Mouse (Mus musculus): ENCODE data around the gene Setd7. TPM values are rescaled to one million over a fixed set of nuclear protein-coding genes. Genes with fewer than 3 reads are reported as not detected.
"Not testable (repeated sequence)": the region's sequence is repeated elsewhere in the genome, so short reads cannot be mapped to it uniquely, and the experiment has no call there.

Setd7 gene
- polyA plus RNA-seq, 1 experiment from 2014 or later, result 2.5 TPM

DNA sequence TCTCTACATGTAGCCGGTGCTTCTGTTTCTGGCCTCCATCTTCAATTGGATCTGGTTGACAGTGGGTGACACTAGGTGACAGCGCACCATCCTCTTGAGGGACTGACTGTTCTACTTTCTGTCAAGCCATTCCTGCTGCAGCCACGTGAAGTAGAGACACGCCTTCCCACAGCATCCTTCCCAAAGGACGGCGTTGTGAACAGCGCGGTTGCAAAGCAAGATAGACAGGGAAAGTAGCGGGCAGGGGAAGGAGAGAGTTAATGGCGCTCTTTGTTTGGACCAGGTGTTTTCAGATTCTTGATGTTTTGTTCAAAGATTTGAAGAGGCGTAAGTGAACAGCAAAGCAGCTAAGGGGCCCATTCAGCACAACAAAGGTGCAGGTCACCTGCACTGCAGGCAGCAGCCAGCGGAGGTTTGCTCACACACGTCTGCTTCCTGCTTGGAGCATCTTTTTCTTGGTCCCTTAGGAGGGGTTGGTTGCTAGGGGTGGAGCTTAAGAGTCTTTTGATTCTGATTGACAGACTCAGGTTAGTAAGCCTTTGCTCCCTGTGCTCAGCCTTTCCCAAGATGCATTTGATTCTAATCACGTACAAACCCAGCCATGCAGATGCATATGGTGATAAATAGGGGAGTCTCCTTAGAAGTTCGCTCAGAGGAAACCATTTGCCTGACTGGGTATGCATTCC is 29.7 kb upstream of the Setd7 start:
- H3K27me3 ChIP-seq (ENCODE audit: insufficient read depth, low read length), result no peaks in the 10 kb centered on the region

DNA sequence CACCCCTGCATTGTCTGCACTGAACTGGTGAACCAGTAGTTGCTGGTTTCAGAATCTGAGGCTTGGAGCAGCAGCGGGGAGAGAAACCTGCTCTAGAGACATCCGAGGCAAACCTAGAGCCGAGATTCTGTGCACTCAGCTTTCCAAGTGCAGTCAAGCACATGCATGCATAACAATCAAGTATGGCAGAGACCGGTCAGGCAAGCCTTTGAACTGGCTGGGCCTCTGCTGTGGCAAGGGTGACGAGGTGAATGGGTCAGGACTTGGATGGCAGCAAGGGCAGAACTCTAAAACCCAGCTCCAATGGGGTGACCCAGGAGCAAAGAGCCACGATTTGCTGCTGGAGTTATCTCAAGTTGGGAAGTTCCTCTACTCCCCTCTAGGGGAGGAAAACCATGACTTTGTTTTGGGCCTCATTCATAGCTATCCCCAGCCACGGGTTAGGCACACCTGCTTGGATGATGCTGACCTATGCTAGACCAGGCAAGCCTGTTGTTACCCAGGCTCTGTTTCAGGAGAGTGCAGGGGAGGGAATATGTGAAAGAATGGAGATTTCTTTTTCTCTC is 27.1 kb upstream of the Setd7 start:
- Histone ChIP-seq H3K9me3 (ENCODE audit: low read length) (no peaks in the 10 kb centered on the region), H3K4me1 (ENCODE audit: insufficient read depth, low read length) (peaks cover 14% of the 10 kb centered on the region), H3K4me3 (ENCODE audit: low read length) (no peak overlapping the region), H3K4me2 (replicated peaks; ENCODE audit: low read depth, low read length) (no peak overlapping the region), H3K27me3 (ENCODE audit: insufficient read depth, low read length) (no peaks in the 10 kb centered on the region), H3K36me3 (ENCODE audit: insufficient read depth, low read length) (no peaks in the 10 kb centered on the region), H3K9ac (replicated peaks; ENCODE audit: low read length) (no peak overlapping the region), H3K27ac (ENCODE audit: low read length) (no peak overlapping the region)
- no peak for ATAC-seq (ENCODE audit: low FRiP score, low TSS enrichment)
- WGBS, result 53% methylated on average over 7 of the region's 7 CpGs

More for the DNA sequence above, 29.7 kb upstream of the Setd7 start:
- H3K27ac ChIP-seq (ENCODE audit: low read length), result no peak overlapping the region
- 44% methylated on average over 15 of the region's 15 CpGs for WGBS
- no peaks in the 10 kb centered on the region for H3K36me3 ChIP-seq (ENCODE audit: insufficient read depth, low read length)
- H3K4me1 ChIP-seq (ENCODE audit: insufficient read depth, low read length), result 0 out of 2 replicates have a peak, but pooled peaks cover 4% of the 10 kb centered on the region
- no peak overlapping the region for H3K4me2 ChIP-seq (replicated peaks; ENCODE audit: low read depth, low read length)
- H3K9ac ChIP-seq (replicated peaks; ENCODE audit: low read length), result no peak overlapping the region
- no peak overlapping the region for H3K4me3 ChIP-seq (ENCODE audit: low read length)
- H3K9me3 ChIP-seq (ENCODE audit: low read length), result no peaks in the 10 kb centered on the region
- no peak for ATAC-seq (ENCODE audit: low FRiP score, low TSS enrichment)

DNA sequence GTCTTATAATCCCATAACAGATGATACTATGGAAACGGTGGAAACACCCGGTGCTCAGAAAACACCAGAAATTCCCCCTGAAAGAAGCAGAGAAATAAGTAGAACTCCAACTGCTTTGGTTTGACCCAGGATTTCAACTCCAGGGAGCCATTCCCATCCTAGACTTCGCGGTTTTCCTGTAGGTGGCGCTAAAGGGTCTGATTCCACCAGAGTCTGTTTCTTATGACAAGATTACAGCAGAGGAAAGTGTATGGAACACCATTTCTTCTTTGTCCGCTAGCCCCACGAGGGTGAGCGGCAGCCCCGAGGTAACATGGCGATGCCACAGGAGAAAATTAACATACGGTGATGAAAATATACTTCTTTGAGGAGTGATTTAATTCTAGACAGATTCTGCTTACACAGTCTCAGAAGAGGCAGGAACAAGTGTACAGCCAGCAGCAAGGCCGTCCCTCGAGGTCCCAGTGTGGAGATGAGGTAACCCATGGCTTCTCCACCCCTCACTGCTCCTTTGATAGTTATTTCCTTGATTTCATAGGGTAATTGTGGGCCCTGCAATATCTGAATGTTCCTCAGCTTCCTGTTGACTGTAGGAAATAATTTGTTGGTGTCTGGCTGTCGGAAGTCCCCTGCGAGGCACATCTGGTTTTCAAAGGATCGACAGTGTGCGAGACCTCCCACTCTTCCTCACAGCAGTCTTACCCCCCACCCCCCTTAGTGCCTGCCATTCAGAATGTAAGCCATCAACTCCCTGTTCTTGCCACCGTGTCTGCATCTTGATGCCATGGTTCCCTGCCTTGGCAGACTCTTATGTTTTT is 23.1 kb upstream of the Setd7 start:
- Histone ChIP-seq H3K36me3 (ENCODE audit: insufficient read depth, low read length) (no peaks in the 10 kb centered on the region), H3K4me2 (replicated peaks; ENCODE audit: low read depth, low read length) (peak overlapping the region; percentile 21; the same call in 1 of the 2 replicates), H3K9me3 (ENCODE audit: low read length) (no peaks in the 10 kb centered on the region), H3K9ac (replicated peaks; ENCODE audit: low read length) (0 out of 2 replicates have a peak overlapping the region, but pooled peaks have one; percentile 11), H3K27ac (ENCODE audit: low read length) (no peak overlapping the region), H3K4me1 (ENCODE audit: insufficient read depth, low read length) (peaks cover 14% of the 10 kb centered on the region), H3K4me3 (ENCODE audit: low read length) (no peak overlapping the region), H3K27me3 (ENCODE audit: insufficient read depth, low read length) (no peaks in the 10 kb centered on the region)
- ATAC-seq (ENCODE audit: low FRiP score, low TSS enrichment), result peak; percentile 74
- 24% methylated on average over 18 of the region's 18 CpGs for WGBS

DNA sequence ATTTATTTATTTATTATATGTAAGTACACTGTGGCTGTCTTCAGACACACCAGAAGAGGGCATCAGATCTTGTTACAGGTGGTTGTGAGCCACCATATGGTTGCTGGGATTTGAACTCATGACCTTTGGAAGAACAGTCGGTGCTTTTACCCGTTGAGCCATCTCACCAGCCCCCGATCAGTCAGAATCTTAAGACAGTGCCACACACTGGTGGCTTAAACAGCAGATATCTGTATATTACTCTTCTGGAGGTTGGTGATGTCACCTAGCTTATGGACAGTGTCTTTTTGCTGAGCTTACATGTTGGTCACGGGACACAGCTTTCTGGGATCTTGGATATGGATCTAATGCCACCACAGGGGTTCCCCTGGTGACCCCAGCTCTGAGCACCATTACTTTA is 18.6 kb upstream of the Setd7 start:
- peaks cover 15% of the 10 kb centered on the region for H3K4me1 ChIP-seq (ENCODE audit: insufficient read depth, low read length)
- not testable (repeated sequence) for ATAC-seq (ENCODE audit: low FRiP score, low TSS enrichment); H3K36me3 ChIP-seq (ENCODE audit: insufficient read depth, low read length); H3K9ac ChIP-seq (replicated peaks; ENCODE audit: low read length); H3K4me2 ChIP-seq (replicated peaks; ENCODE audit: low read depth, low read length); H3K27ac ChIP-seq (ENCODE audit: low read length); H3K9me3 ChIP-seq (ENCODE audit: low read length); H3K27me3 ChIP-seq (ENCODE audit: insufficient read depth, low read length); H3K4me3 ChIP-seq (ENCODE audit: low read length)
- WGBS, result 79% methylated on average over 4 of the region's 4 CpGs

DNA sequence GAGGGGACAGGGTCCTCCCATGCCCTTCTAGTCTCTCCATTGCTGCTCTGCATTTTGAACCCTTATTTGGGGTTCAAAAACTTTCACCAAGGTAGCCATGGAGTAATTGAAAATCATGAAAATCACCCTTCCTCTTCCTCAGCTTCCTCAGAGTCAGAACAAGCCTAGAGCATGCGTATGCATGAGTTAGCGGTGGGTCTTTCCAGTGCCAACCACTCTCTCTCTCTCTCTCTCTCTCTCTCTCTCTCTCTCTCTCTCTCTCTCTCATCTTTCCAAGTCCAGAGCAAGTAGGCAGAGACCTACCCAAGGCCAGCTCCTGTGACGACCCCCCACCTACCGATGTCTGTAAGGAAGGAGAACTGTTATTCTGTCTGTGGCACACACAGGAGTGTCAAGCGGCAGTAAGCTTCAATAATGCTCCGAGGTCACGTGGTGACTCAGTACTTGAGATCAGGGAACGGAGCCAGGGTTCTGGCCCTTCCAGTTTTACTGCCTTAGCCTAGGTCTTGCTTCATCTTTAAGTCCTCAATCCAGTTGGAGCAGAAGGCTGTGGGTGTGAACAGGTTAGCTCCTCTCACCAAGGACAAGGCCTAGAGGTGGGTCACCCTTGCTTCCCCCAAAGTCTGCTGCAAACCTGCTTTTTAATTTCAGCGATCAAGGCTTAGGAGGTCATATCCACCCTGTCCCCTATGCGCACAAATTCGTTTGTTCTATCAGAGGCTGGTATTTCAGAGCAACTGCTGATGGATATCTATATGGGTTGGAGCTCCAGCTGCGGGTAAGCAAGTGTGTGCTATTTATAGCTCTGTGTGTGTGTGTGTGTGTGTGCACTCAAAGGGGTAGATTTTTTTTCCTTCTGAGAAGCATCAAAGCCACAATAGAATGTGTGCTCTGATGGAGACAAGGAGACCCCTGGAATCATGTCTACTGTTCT is 17.4 kb upstream of the Setd7 start:
- Histone ChIP-seq H3K27ac (ENCODE audit: low read length) (peak overlapping the region; percentile 67), H3K4me3 (ENCODE audit: low read length) (no peak overlapping the region), H3K36me3 (ENCODE audit: insufficient read depth, low read length) (no peaks in the 10 kb centered on the region), H3K9me3 (ENCODE audit: low read length) (no peaks in the 10 kb centered on the region), H3K4me2 (replicated peaks; ENCODE audit: low read depth, low read length) (no peak overlapping the region), H3K9ac (replicated peaks; ENCODE audit: low read length) (no peak overlapping the region), H3K27me3 (ENCODE audit: insufficient read depth, low read length) (no peaks in the 10 kb centered on the region), H3K4me1 (ENCODE audit: insufficient read depth, low read length) (peaks cover 8% of the 10 kb centered on the region)
- ATAC-seq (ENCODE audit: low FRiP score, low TSS enrichment), result 0 out of 2 replicates have a peak, but pooled peaks have one; percentile 53
- 64% methylated on average over 12 of the region's 12 CpGs for WGBS

DNA sequence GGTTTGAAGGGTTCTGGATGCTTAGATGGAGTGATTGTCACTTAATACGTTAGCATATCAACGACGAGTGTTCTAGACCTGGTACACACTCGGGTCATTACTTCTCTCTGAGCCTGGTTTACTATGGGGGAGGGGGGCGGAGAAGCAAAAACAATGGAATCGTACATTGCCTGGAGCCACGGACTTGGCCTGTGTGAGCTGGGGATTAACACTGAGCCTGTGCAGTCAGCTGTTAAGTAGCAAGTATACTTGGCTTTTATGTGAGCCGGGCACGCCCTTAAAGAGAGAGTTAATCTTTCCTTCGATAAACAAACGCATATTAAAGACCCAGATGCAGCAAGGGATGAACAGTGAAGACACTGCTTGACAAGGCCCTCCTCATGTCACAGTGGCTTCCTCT is 16.7 kb upstream of the Setd7 start:
- Histone ChIP-seq H3K27me3 (ENCODE audit: insufficient read depth, low read length) (no peaks in the 10 kb centered on the region), H3K27ac (ENCODE audit: low read length) (peak overlapping the region; percentile 6; the same call in 1 of the 2 replicates), H3K4me2 (replicated peaks; ENCODE audit: low read depth, low read length) (no peak overlapping the region), H3K4me3 (ENCODE audit: low read length) (no peak overlapping the region), H3K36me3 (ENCODE audit: insufficient read depth, low read length) (no peaks in the 10 kb centered on the region), H3K9ac (replicated peaks; ENCODE audit: low read length) (no peak overlapping the region), H3K4me1 (ENCODE audit: insufficient read depth, low read length) (peaks cover 8% of the 10 kb centered on the region; the same call in 1 of the 2 replicates), H3K9me3 (ENCODE audit: low read length) (no peaks in the 10 kb centered on the region)
- ATAC-seq (ENCODE audit: low FRiP score, low TSS enrichment), result peak; percentile 72; the same call in 1 of the 2 replicates
- 54% methylated on average over 11 of the region's 11 CpGs for WGBS

DNA sequence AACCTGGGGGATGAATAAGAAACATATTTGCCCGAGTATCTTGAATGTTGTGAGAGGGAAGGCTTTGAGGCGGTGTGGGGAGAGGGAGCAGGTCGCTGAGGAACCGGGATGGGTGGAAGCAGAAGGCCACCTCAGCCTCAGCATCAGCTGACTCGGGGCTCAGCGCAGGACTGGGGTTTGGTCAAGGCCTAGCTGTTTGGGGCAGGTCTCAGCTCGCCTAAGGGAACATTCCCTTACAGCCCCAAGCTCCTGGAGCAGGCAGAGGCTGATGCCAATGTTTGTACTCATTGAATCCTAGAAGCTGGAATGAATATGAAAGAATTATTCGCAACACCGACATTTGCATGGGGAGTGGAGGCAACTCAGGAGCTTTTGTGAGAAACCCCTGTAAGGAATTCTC is 13.2 kb upstream of the Setd7 start:
- no peak overlapping the region for H3K4me3 ChIP-seq (ENCODE audit: low read length)
- no peak overlapping the region for H3K9ac ChIP-seq (replicated peaks; ENCODE audit: low read length)
- H3K4me1 ChIP-seq (ENCODE audit: insufficient read depth, low read length), result peaks cover 8% of the 10 kb centered on the region; the same call in 1 of the 2 replicates
- H3K4me2 ChIP-seq (replicated peaks; ENCODE audit: low read depth, low read length), result no peak overlapping the region
- H3K27ac ChIP-seq (ENCODE audit: low read length), result no peak overlapping the region
- WGBS, result 90% methylated on average over 9 of the region's 9 CpGs
- ATAC-seq (ENCODE audit: low FRiP score, low TSS enrichment), result no peak
- H3K27me3 ChIP-seq (ENCODE audit: insufficient read depth, low read length), result no peaks in the 10 kb centered on the region
- H3K36me3 ChIP-seq (ENCODE audit: insufficient read depth, low read length), result no peaks in the 10 kb centered on the region
- no peaks in the 10 kb centered on the region for H3K9me3 ChIP-seq (ENCODE audit: low read length)

DNA sequence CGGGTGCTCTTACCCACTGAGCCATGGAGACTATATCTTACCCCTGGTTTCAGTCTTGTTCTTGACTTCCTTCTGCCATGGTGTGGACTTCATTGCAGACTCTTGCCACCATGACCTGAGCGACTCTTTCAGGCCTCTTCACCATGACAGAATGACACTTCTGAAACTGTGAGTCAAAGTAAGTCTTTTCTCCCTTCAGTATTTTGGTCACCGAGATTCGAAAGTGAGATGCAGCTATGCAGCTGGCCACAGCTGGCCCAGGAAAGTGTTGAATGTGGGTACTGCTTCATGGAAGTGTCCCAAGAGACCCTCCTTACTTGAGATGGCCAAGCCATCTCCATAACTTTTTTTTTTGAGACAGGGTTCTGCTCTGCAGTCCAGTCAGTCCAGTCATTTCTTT is 9.5 kb upstream of the Setd7 start:
- Histone ChIP-seq H3K27me3 (ENCODE audit: insufficient read depth, low read length) (no peaks in the 10 kb centered on the region), H3K4me2 (replicated peaks; ENCODE audit: low read depth, low read length) (no peak overlapping the region), H3K4me3 (ENCODE audit: low read length) (no peak overlapping the region), H3K4me1 (ENCODE audit: insufficient read depth, low read length) (peaks cover 5% of the 10 kb centered on the region), H3K9ac (replicated peaks; ENCODE audit: low read length) (no peak overlapping the region), H3K36me3 (ENCODE audit: insufficient read depth, low read length) (no peaks in the 10 kb centered on the region), H3K9me3 (ENCODE audit: low read length) (no peaks in the 10 kb centered on the region), H3K27ac (ENCODE audit: low read length) (no peak overlapping the region)
- ATAC-seq (ENCODE audit: low FRiP score, low TSS enrichment), result no peak
- WGBS, result 92% methylated on average over 4 of the region's 4 CpGs

DNA sequence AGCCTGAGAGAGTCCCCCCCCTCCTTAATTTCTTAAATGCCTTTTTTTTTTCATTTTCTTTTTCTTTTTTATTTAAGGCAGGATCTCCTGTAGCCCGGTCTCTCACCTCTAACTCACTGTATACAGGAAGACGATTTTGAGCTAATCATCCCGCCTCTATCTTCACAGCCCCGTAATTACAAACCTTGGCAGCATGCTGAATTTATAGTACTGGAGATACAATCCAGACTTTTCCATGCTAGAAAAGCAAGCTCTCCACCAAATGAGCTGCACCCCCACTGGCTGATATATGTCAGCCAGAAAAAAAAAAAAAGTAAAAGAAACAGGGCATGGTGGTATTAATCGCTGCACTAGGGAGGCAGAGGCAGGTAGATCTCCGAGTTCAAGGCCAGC is 1.3 kb upstream of the Setd7 start:
- H3K27ac ChIP-seq (ENCODE audit: low read length), result no peak overlapping the region
- no peak for ATAC-seq (ENCODE audit: low FRiP score, low TSS enrichment)
- H3K4me2 ChIP-seq (replicated peaks; ENCODE audit: low read depth, low read length), result peak overlapping the region; percentile 99
- no peaks in the 10 kb centered on the region for H3K27me3 ChIP-seq (ENCODE audit: insufficient read depth, low read length)
- WGBS, result 58% methylated on average over 6 of the region's 6 CpGs
- no peak overlapping the region for H3K9ac ChIP-seq (replicated peaks; ENCODE audit: low read length)
- peaks cover 37% of the 10 kb centered on the region for H3K4me1 ChIP-seq (ENCODE audit: insufficient read depth, low read length)
- H3K9me3 ChIP-seq (ENCODE audit: low read length), result no peaks in the 10 kb centered on the region
- peak overlapping the region; percentile 88; the same call in 1 of the 2 replicates for H3K4me3 ChIP-seq (ENCODE audit: low read length)
- no peaks in the 10 kb centered on the region for H3K36me3 ChIP-seq (ENCODE audit: insufficient read depth, low read length)

Data from kidney, embryonic 16.5 days (tissue).